ENCODE assay signal across 8 mouse cellular contexts in genomic region chr5:3928690-3929046, GRCm38 (mm10). TPM values are rescaled to one million over a fixed set of nuclear protein-coding genes. Genes with fewer than 3 reads are reported as not detected.
DNase-seq lines count a peak whose midpoint lies in the region; TF ChIP-seq lines count a peak whose summit lies in the region.

No protein-coding gene starts in this region.

- TF ChIP-seq POLR2A in ES-Bruce4 (IDR thresholded peaks at IDR 0.05; ENCODE audit: insufficient read depth, low read length): no peak

- H3K36me3 ChIP-seq in ES-Bruce4 (ENCODE audit: control insufficient read depth, insufficient read depth, low read length, poor library complexity, severe bottlenecking): no peaks in the 10 kb centered on the region
- H3K36me3 ChIP-seq in heart, embryonic 10.5 days: no peaks in the 10 kb centered on the region

- TF ChIP-seq CTCF in ES-Bruce4 (IDR thresholded peaks at IDR 0.05; ENCODE audit: low read depth, low read length): no peak

- under 1% methylated on average over 12 of the region's 12 CpGs for WGBS in heart, embryonic 10.5 days

- TF ChIP-seq EP300 in ES-Bruce4 (IDR thresholded peaks at IDR 0.05; ENCODE audit: insufficient read depth, low read depth, low read length): no peak

- H3K9ac ChIP-seq in ES-Bruce4 (ENCODE audit: low read depth, poor library complexity, severe bottlenecking): peak overlapping the region; percentile 97

- DNase-seq in adrenal gland, adult 2 months: peak; percentile 52
- peak; percentile 22 for DNase-seq in embryo, embryonic 11.5 days (ENCODE audit: low read depth, low spot score)
- peak; percentile 86 for DNase-seq in heart, embryonic 10.5 days (ENCODE audit: low spot score)
- DNase-seq in kidney, adult 9 months: peak; percentile 36
- peak; percentile 43 for DNase-seq in lung, postnatal 14 days
- peak; percentile 30 to 50 for DNase-seq in right cerebral cortex, postnatal 10 days (ENCODE audit: low spot score in 2 of 2)
- DNase-seq in left cerebral cortex, adult 11 months (ENCODE audit: low spot score): no peak

- H3K4me3 ChIP-seq in ES-Bruce4 (ENCODE audit: low read depth, low read length): peak overlapping the region; percentile 99
- peak overlapping the region; percentile 84 for H3K4me3 ChIP-seq in heart, embryonic 10.5 days

- no peak overlapping the region for H3K27ac ChIP-seq in ES-Bruce4 (ENCODE audit: insufficient read depth, low read length)
- peak overlapping the region; percentile 97 for H3K27ac ChIP-seq in heart, embryonic 10.5 days

- no peaks in the 10 kb centered on the region for H3K27me3 ChIP-seq in ES-Bruce4 (ENCODE audit: control insufficient read depth, insufficient read depth, low read length, poor library complexity, severe bottlenecking)
- no peaks in the 10 kb centered on the region for H3K27me3 ChIP-seq in heart, embryonic 10.5 days (ENCODE audit: insufficient read depth, poor library complexity, severe bottlenecking)

- no peaks in the 10 kb centered on the region for H3K4me1 ChIP-seq in ES-Bruce4 (ENCODE audit: control insufficient read depth, insufficient read depth, low read length)
- peaks cover 25% of the 10 kb centered on the region for H3K4me1 ChIP-seq in heart, embryonic 10.5 days

- H3K9me3 ChIP-seq in ES-Bruce4 (replicated peaks; ENCODE audit: control insufficient read depth, insufficient read depth, low read length, poor library complexity, severe bottlenecking): no peaks in the 10 kb centered on the region
- no peaks in the 10 kb centered on the region for H3K9me3 ChIP-seq in heart, embryonic 10.5 days

RNA-seq across cellular contexts. Expression of gene Akap9, which starts 0.8 kb away (rescaled TPM):
- 32.9 and 40.8 TPM in 2 replicates for polyA plus RNA-seq in ES-Bruce4 (2011; ENCODE audit: insufficient read depth, insufficient read length, low read depth, missing spikeins)
- total RNA-seq in adrenal gland, adult 2 months (2021): 10 to 100 TPM; 61.9 to 78.5 TPM
- 14.4 and 18.3 TPM in 2 replicates for polyA plus RNA-seq in adrenal gland, adult 2 months (2012; rRNA removed)
- 107 and 121 TPM in 2 replicates for polyA plus RNA-seq in heart, embryonic 10.5 days (2016; fragmentation: Nextera tagmentation; extraction: Ambion mirVana)

RNA-seq across cellular contexts. Expression of gene Mterf1a, which starts 34.9 kb away (rescaled TPM):
- 6.7 and 8.3 TPM in 2 replicates for polyA plus RNA-seq in ES-Bruce4 (2011; ENCODE audit: insufficient read depth, insufficient read length, low read depth, missing spikeins)
- 1 to 10 TPM; 6.6 to 7.8 TPM for total RNA-seq in adrenal gland, adult 2 months (2021)
- 0.17 and 0.41 TPM in 2 replicates for polyA plus RNA-seq in adrenal gland, adult 2 months (2012; rRNA removed)
- polyA plus RNA-seq in heart, embryonic 10.5 days (2016; fragmentation: Nextera tagmentation; extraction: Ambion mirVana): 6.2 and 7.5 TPM in 2 replicates
